Mouse (Mus musculus) left cerebral cortex, adult 11 months (tissue): ENCODE data around the gene Itga6.

Source experiments
- DNase-seq: peaks from one replicate; pipeline ENCODE4 v3.0.0; 2022; ENCODE audit warnings: low spot score

Itga6 gene

DNA sequence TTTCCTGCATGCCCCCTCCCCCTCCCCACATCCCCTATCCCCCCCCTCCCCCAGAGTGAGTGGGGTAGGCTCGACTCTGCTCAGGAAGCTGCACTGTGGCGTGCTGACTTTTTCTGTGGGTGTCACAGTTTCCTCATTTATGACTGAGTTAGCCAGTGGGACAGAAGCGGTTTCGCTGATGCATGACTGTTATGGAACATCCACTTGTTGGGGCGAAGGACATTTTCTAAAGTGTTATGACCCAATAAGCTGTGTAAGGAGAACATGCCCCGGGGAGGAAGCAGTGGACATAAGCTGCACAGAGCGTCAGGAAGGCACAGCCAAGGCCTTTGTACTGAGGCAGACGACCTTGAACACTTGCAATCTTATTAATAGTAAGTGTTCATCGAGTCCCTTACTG, 97.9 kb downstream of the Itga6 start:
- DNase-seq: no peak

DNA sequence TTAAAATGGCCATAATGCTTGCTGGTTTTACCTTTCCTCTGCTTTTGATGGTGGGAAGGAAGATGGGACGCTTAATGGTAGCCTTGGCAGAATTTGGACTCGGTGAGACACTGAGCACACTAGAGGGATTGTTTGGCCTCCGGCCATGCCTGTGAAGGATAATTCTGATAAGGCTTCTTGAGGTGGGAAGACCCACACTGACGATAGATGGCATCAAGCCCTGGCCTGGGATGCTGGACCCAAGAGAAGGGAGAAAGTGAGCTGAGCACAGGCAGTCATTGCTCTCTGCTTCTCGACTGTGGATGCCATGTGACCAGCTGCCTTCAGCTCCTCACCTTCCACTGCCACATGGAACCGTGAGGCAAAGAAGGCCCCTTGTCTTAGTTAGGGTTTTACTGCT, 99.5 kb downstream of the Itga6 start:
- DNase-seq: no peak

DNA sequence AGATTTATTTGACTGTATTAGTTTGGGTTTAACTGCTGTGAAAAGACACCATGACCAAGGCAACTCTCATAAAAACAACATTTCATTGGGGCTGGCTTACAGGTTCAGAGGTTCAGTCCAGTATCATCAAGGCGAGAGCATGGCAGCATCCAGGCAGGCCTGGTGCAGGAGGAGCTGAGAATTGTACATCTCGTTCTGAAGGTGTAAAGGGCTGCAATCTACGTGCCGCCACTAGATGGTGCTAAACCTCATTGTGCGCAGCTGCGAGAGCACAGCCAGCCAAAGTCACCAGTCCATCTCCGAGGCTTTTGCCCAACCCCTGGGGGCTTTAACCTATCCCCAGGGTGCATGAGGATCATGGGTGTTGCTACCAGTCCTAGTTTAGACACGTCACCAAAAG, 106.7 kb downstream of the Itga6 start:
- peak; percentile 47 for DNase-seq

DNA sequence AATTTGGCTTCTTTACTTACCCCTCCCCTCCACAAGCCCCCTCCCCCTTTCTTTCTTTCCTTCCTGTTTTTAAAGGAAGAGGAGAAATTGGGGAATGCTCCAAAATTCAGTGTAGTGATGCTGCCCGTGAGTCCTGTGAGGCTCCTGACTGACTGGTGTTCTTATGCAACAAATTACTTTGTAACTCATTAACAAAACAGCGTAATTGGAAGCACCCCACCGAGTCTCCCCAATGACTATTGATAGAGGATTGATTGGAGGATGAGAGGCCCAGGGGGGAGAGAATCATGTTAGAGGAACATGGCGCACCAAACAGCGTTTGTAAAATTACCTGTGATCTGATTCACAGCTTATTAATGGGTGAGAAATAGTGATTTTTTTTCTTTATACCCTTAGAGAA, 109.7 kb downstream of the Itga6 start:
- no peak for DNase-seq

DNA sequence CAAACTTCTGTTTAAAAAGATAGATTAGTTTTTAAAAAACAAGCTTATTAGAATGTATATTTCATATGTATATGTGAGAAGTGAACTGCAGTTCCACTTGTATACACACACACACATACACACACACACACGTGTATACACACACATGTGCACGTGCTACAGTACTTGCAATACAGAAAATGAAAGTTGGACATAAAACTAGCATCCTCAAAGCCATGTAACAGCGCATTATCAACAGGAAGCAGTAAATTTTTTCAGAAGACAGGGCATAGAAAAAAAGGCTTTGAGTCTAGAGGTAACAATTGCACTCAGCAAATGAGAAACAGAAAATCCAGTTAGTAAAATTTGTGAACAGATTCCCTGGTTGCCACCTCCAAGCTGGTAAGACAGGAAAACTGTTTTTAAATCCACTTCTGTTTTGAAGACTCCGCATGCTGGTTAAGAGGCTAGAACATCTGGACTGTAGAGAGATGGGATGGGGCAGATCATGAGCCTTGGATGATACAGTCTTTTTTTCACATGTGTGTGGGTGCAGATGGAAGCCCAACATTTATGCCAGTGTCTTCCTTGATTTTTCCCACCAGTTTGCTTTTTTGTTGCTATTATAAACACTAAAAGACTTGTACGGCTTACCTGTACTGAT, 118.2 kb downstream of the Itga6 start:
- no peak for DNase-seq

DNA sequence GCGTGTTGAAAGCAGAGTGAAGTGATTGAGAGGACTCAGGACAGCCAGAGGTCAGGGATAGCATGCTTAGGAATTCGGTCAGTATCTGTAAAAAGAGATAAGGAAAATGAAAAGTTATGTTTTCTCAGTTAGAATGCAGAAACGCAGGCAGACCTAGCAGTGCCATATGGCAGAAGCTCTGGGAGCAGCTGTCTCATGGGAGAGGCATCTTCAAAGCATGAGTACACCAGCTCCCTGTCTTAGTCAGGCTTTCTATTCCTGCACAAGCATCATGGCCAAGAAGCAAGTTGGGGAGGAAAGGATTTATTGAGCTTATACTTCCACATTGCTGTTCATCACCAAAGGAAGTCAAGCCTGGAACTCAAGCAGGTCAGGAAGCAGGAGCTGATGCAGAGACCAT, 119.6 kb downstream of the Itga6 start:
- peak; percentile 57 for DNase-seq

DNA sequence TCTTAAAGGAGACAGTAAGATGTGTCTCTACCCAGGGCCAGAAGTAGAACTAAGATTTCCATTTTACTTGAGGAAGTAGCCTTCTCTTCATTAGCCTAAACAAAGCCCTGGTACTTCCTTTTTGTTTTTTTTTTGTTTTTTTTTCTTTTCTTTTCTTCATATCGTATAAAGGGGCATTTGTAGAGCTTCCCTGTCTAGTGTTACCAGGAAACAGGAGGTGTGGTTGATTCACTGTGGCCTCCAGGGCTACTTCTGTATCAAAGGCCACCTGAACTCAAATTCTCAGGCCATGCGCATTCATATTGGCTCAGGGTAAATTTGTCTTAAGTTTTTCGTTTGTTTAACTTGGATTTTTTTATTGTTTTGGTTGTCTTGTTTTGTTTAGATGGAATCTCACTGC, 120.5 kb downstream of the Itga6 start:
- no peak for DNase-seq

DNA sequence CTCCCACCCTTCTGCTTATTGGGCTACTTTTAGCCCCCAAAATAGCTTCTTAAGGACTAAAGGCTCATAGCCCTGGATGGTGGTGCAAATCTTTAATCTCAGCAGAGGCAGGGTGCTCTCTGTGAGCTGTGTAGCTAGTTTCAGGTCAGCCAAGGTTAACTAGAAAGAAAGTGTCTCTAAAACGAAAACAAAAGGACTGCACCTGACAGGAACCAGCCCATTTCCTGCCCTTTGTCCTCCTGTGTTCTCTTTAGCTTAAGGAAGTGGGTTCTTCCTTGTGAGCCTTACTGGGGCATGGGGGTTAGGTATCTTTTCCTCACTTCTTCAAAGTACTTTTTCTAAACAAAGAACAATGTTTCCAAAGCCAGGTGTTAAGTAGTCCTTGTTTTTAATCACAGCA, 121.1 kb downstream of the Itga6 start:
- DNase-seq: no peak

DNA sequence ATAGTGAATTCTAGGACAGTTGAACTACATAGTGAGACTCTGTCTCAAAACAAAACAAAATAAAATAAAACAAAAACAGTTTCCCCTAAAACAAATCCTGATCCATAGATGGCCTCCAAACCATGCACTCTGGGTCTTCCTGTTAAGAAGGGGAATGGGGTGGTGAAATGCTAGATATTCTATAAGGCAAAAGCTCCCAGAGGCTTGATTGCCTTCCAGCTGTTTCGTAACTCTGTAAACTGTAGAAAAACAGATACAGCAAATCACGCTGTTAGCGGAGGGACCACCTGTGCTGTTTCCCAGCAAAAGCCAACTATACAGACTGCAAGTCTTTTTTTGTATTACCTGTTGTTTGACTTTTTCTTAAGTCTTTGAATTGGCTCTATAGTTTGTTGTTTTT, 121.6 kb downstream of the Itga6 start:
- no peak for DNase-seq

DNA sequence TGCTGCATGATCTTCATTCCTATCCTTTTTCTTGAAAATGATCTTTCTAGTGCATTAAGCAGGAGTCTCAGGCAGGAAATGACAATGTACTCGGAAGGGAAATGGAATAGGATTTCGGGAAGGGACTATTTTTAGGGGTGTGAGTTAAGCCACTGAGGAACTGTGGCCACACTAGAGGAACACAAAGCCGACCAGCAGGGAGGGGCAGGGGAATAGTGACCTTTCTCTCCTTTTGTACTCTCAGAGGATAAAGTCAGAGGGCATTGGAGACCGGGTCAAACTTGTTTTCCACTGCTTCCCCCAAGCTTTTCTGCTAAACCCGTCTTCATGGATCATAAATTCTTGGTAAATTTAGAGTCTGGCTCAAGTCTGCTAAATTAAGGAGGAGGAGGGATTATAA, 122.1 kb downstream of the Itga6 start:
- no peak for DNase-seq

DNA sequence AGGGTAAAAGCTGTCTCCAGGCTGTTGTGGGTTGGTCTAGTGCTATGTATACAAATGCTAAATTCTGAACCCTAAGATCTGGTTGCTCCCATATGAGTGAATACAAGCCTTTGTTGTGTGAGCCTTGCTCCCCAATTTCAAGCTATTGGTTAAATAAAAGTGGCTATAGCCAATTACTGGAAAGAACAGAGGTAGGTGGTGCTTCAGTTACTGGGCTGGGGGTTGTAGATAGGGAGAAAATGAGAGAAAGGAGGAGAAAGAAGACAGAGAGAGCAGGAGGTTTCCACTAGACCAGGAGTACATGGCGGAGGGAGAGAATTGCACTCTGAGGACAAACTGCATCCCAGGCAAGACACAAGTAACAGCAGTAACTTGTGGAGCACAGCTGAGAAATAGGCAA, 122.8 kb downstream of the Itga6 start:
- no peak for DNase-seq

DNA sequence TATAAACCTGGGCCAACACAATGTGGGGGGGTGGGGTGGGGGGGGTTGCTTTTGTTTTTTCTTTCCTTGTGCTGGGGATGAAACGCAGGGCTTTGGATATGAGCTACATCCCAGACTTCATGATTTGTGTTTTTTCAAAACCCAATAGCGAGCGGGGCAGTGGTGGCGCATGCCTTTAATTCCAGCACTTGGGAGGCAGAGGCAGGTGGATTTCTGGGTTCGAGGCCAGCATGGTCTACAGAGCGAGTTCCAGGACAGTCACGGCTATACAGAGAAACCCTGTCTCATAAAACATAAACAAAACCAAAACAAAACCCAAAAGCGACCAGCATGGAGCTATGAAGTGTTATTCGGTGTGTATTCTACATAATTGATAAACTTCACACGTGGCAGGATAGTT, 126.7 kb downstream of the Itga6 start:
- no peak for DNase-seq

DNA sequence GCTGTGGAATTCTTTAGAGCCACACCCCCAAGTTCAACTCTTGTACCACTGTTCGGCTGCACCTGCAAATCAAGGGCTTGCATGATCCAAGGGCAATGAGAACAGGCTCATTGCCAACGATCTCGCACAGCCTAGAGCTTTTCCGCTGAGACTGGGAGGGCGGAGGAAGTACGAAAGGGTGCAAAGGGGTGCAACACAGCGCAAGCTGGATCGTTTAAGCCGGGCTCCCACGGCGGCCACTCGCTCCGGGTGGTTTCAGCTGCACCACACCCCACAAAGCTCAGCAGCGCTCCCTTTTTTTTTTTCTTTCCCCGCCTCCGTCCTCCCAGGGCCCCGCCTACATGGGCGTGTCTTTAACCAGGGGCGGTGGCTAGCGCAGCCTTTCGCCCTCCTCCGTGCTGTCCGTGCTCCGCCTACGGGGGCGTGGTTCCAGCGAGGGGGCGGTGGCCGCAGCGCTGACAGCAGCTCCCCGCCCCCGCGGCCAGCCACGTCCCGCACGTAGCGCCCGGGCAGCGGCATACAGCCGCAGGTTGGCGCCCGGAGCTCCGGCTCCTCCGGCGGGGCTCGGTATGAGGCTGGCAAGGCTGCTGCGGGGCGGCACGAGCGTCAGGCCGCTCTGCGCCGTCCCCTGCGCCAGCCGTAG, 127.5 kb downstream of the Itga6 start, which contains the start of gene Pdk1:
Gene Pdk1 (plus strand): TSS at position 424 of the 643 bp plus-strand sequence.
- peak; percentile 95 for DNase-seq

DNA sequence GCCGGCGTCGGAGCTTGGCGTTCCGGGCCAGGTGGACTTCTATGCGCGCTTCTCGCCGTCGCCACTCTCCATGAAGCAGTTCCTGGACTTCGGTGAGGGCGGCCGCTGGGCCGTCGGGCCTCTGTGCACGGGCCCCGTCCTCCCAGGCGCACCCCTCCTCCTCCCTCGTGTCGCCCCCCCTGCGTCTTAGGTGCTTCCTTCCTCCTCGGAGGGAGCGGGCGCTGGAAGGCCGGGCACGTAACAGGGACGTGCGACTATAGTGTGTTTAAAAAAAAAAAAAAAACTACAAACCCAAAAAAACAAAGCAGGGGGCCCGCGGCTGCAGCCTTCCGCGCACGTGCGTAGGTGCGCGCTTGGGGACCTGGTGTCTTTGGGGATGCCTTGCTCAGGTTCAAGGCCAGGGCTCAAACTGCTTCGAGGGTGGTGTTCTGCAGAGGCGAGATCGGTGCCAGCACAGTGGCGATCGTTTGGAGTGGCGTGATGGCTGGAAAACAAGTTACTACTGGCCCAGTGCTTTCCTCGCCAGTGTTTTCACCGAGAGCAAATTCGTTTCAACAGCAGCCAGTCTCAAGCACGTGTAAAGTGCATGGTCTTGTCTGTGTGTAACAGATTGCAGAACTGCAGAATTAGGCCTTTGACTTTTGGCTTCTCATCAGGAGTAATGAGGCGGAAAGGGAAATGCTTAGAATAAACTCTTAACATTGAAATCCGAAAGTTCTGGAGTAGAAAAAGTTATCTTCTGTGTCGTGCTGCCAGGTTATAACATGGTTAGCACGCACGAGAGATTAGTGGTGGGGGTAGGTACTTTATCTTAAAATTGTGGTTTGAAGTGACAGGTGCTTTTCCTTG, 128.3 kb downstream of the Itga6 start:
- no peak for DNase-seq

DNA sequence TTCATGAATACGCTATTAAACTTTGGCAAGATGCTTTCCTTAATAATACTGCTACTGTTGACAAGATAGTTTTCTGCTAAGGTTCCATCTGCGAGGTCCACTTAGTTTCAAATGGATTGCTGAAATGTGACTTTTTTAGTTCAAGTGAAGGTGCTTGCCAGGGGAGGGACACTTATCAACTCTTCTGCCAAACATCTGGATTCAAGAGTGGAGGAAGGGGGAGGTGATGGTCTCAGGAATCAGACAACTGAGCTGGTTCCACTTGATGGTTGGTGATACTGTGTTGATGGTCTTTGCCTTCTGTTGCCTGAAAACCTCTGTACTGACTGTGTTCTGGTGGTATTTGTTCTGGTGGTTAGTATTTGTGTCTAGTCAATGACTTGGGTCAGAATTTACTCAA, 129.0 kb downstream of the Itga6 start:
- no peak for DNase-seq

DNA sequence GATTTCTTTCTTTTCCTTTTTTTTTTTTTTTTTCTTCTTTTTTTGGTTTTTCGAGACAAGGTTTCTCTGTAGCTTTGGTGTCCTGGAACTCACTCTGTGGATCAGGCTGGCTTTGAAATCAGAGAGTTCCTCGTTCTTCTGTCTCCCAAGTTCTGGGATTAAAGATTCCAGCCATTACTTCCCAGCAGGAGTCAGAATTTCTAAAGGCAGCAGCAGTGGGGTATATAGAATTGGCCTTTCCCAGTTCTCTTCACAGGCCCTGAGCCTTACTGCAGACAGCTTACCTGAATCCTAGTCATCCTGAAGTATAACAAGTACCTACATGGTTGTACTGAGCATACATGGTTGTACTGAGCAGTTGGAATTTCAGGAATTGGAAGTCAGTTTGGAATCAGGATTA, 129.4 kb downstream of the Itga6 start:
- no peak for DNase-seq

DNA sequence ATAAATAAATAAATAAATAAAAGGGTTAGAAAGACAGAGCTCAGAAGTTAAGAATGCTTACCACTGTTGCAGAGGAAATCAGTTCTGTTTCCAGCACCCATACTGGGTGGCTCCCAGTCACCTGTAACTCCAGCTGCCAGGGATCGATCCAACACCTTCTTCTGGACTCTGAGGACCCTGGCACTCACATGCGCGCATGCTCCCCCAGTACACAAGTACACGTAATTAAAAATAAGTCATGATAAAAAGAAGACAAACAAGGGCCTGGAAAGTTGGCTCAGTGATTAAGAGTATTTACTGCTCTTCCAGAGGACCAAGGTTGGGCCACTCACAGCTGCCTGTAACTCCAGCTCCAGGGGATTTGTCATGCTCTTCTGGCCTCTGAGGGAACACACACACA, 132.4 kb downstream of the Itga6 start:
- DNase-seq: no peak

DNA sequence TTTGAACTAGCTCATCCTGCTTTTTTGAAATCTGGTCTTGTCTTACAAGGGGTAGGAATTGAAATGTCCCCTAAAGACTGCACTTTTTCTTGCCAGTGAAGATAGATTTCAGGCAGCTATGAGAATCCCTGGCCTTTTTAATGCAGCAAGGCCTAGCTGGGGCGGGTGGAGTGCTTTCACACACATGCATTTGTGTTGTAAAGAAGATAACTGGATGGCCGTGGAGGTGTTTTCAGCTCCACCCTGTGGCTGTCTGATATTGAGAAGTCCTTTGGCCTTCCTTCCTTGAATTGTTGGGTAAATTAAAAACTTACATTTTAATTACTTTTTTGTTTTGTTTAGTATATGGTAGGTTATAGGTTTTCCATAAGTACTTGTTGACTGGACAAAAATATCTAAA, 133.0 kb downstream of the Itga6 start:
- DNase-seq: no peak

DNA sequence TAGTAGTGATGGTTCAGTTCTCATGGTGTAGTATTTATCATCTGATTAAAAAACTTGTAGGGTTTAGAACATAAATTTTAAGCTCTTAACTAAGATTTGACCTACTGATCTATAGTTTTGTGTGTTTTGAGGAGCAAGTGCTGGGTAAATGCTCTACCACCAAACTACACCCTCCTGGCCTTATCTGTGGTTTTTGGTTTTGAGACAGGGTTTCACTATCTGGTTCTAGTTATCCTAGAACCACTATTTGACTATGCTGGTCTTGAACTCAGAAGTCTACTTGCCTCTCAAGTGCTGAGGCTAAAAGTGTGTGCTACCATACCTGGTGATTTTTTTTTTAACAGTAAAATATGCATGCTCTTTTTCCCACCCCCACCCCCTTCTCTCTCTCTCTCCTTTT, 133.5 kb downstream of the Itga6 start:
- no peak for DNase-seq

DNA sequence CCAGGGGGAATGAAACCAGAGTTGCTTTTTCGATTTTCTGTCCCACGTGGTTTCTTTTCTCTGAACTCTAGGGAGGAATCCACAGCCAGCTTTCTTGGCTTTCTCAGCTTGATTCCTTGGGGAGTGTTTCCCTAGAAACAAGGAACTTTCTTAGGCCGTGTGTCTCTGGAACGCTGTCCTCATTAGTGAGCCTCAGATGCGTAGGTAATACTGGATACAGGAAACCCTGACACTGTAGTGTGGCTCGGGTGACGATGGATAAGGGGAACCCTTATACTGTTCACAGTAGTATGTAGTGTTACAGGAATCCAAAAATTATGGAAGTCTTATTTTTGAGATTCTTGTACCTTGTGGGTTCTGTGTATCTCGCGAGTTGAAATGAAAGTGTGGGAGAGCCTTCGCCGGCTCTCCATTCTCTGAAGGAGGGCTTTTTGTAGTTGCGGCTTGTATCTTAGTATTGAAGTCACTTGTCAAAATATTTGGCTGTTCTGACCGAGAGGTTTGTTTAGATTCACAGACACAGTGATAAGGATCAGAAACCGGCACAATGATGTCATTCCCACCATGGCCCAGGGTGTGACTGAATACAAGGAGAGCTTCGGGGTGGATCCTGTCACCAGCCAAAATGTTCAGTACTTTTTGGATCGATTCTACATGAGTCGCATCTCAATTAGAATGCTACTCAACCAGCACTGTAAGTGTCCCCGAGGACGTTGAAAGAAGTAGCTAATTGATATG, 137.7 kb downstream of the Itga6 start:
- DNase-seq: no peak

DNA sequence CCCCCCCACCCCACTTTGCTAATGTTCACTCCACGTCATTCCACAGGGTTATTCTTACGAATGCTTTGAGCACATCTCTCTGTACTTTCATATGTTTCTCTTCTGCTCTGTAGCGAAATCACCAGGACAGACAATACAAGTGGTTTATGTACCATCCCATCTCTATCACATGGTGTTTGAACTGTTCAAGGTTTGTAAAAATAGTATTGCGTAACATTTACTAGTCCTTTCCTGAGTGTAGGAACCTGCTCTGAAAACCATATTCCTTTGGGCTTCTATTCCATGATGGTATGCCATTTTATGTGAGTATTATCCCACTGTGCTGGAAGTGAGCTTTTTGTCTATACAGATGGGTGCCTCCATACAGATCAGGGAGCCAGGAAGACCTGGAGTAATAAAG, 141.9 kb downstream of the Itga6 start:
- no peak for DNase-seq

DNA sequence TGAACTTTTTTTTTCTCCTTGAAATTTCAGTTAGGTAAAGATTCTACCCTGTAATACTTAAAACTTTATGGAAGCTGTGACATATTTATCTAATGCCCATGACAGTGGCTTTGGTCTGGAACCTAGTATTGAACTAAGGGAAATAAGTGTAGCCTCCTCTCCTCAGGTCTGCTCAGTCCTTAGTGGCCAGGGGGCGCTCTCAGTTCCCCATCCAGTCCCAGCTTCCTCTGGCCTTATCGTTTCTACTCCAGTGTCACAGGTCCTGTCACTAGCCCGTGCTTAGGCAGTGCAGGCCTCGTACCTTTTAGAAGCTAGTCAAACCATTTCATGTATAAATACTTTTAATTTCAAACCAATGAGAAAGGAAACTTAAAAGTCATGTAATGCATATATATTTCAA, 143.0 kb downstream of the Itga6 start:
- no peak for DNase-seq

DNA sequence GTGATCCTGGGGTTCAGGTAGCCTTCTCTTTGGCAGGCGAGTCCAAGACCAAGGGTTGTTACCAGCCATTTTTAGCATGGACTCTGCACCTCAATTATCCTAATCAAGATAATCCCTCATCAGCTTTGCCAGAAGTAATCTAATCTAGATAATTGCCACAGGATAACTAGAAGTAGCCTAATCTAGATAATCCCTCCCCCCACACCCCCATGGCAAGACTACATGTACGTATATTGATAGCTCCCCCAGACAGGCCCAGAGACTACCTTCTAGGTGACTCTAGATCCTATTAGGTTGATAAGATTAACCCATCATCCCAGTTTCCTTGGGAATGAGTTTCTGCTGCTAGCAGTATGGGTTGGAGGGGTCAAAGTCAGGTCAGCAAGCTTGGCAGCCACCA, 146.1 kb downstream of the Itga6 start:
- no peak for DNase-seq
